Mouse (Mus musculus): Measurements from ENCODE around the gene Crmp1.

- no peak for TF ChIP-seq E2F4 (IDR thresholded peaks at IDR 0.05; ENCODE audit: insufficient replicate concordance, low read depth, low read length)
- no peak for TF ChIP-seq CTCF (conservative IDR thresholded peaks at IDR 0.05 in 1 of 2, IDR thresholded peaks at IDR 0.05 in 1 of 2; ENCODE audit: low read depth in 2 of 2, low read length in 2 of 2)
- TF ChIP-seq ZC3H11A (IDR thresholded peaks at IDR 0.05; ENCODE audit: low read depth, low read length) = no peak
- no peak for TF ChIP-seq RCOR1 (conservative IDR thresholded peaks at IDR 0.05; ENCODE audit: low read depth, low read length)
- no peak for TF ChIP-seq JUND (conservative IDR thresholded peaks at IDR 0.05; ENCODE audit: low read depth, low read length)
- TF ChIP-seq MAZ (IDR thresholded peaks at IDR 0.05; ENCODE audit: low read depth, low read length) = no peak
- TF ChIP-seq ZNF384 (IDR thresholded peaks at IDR 0.05; ENCODE audit: low read depth, low read length) = no peak
- no peak for TF ChIP-seq BHLHE40 (IDR thresholded peaks at IDR 0.05; ENCODE audit: low read depth, low read length)
- TF ChIP-seq EP300 (IDR thresholded peaks at IDR 0.05; ENCODE audit: low read length) = no peak
- no peak for TF ChIP-seq MAX (IDR thresholded peaks at IDR 0.05; ENCODE audit: low read length)
Observed at GRCm38 (mm10) chr5:37244666-37245242, 3.0 kb downstream of the Crmp1 start.

All from CH12.LX (cell line).